Mouse (Mus musculus) hindlimb bud, embryonic 11.5 days (tissue): ENCODE data around the gene Slc6a9.

Experiments
- DNase-seq: peaks from one replicate; pipeline ENCODE4 v3.0.0-alpha.2; 2012; ENCODE audit warnings: low read depth, low spot score; ENCODE audit errors: extremely low spot score

The Slc6a9 gene

DNA sequence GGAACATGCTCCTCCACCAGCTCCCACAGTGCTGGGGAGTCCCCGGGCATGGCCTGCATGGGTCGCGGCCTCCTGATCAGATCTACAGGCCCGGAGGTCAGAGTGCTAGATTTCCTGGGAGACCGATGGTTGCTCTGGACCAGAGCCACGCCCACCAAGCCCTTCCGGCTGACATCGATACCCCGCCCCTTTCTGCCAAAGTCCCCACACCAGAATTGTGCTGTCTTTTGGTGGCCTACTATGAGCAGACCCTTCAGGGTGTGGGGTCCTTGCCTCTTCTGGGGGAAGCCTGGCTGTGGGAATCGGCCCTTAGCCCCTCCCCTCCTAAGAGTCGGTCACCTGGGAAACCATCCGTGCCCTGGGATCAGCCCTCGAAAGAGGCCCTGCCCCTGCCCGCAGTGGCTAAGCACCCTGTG lies 38.2 kb downstream of the Slc6a9 start, which contains the start of gene Ccdc24:
Gene Ccdc24 (minus strand): TSS at position 87 of the 416 bp plus-strand sequence.
- no peak for DNase-seq

DNA sequence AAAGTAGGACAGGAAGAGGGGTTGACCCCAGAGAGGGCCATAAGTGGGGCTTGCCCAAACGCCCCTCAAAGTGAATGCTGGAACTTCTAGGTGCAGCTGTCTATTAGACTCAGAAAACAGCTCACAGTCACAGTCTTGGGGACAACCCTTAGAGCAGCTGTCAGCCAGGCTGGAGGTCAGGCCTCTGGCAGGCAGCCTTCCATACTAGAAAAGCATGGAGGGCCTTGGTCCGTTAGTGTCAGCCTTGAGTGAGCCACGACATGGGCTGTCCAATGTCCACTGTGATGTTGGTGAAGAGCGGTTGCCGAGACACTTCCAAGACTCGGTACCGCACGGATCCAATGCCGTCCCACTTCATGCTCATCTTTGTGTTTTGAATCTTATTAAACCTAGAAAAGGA lies 39.3 kb downstream of the Slc6a9 start:
- DNase-seq, result no peak

GRCm38 (mm10) chr4:117878301-117878700 lies 44.0 kb downstream of the Slc6a9 start:
- DNase-seq, result no peak

GRCm38 (mm10) chr4:117878703-117879102 lies 44.4 kb downstream of the Slc6a9 start:
- DNase-seq, result no peak

- no peak for DNase-seq
These were observed 48.7 kb downstream of the Slc6a9 start, which contains the start of gene B4galt2 for GRCm38 (mm10) chr4:117882701-117883691. TSS of gene B4galt2 (minus strand) at chr4:117883487.

- DNase-seq, result no peak
These were observed 49.8 kb downstream of the Slc6a9 start for GRCm38 (mm10) chr4:117884146-117884545.

DNA sequence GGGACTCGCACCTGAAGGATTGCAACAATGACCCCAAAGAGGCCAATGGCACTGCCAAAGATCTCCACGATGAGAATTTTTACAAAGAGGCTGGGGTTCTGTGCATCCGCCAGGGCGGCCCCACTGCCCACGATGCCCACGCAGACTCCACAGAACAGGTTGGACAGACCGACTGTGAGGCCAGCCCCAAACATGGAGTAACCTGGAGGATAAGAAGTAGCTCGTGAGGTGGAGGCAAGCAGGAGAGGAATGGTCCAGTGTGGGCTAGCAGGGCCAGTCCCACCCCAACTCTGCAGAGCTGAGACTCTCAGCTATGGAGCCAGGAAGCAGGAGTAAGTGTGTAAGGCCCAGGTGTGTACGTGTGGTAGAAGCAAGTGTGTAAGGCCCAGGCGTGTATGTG lies 50.8 kb downstream of the Slc6a9 start:
- no peak for DNase-seq

DNA sequence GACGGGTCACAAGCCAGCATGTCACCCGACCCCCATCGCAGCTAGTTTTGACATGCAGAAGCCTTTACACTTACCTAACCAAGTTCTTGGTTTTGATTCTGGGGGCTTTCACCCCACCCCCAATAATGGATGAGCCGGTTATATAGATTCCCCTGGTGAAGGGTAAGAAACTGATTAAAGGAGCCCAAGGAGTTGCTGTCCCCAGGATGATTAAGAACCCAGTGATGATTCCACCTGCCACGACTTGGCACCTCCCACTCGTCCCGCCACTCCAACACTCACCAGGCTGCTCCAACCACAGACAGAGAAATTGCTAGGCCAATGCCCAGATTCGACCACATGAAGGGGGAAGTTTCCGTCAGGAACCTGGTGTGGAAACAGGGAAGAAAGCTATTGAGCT lies 51.7 kb downstream of the Slc6a9 start:
- no peak for DNase-seq

- no peak for DNase-seq
These were observed 52.3 kb downstream of the Slc6a9 start for GRCm38 (mm10) chr4:117886644-117887043.

- DNase-seq, result peak; percentile 53
These were observed 52.8 kb downstream of the Slc6a9 start, which contains the start of gene Atp6v0b for GRCm38 (mm10) chr4:117887133-117887532. TSS of gene Atp6v0b (minus strand) at chr4:117887333.

- no peak for DNase-seq
These were observed 53.6 kb downstream of the Slc6a9 start for GRCm38 (mm10) chr4:117887920-117888319.

- DNase-seq, result no peak
These were observed 55.2 kb downstream of the Slc6a9 start for GRCm38 (mm10) chr4:117889471-117889870.

GRCm38 (mm10) chr4:117890031-117890430 lies 55.7 kb downstream of the Slc6a9 start:
- DNase-seq, result no peak

GRCm38 (mm10) chr4:117890750-117891149 lies 56.4 kb downstream of the Slc6a9 start:
- no peak for DNase-seq

- DNase-seq, result peak; percentile 88
These were observed 57.4 kb downstream of the Slc6a9 start, which contains the start of gene Dph2 for GRCm38 (mm10) chr4:117891738-117892161. TSS of gene Dph2 (minus strand) at chr4:117892032.

DNA sequence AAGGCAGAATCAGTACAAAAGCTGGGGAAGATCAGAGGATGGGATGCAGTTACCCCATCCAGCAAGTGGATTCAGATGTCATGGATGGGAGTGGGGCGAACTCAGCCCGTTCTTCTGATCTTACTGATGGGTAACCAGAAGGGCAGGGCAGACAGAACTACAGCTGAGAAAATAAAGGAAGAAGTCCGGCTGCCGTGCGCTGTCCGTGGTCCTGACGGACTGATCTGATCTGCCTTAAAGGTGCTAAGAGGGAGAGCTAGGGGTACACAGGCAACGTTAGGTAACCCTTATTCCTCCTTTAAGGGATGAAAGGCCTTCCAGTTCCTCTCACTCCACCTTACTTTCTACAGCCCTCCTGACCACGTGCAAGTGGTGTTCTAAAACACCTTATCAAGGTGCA lies 59.1 kb downstream of the Slc6a9 start:
- DNase-seq, result no peak

GRCm38 (mm10) chr4:117894601-117895000 lies 60.3 kb downstream of the Slc6a9 start:
- no peak for DNase-seq

- DNase-seq, result no peak
These were observed 61.0 kb downstream of the Slc6a9 start for GRCm38 (mm10) chr4:117895339-117895738.

DNA sequence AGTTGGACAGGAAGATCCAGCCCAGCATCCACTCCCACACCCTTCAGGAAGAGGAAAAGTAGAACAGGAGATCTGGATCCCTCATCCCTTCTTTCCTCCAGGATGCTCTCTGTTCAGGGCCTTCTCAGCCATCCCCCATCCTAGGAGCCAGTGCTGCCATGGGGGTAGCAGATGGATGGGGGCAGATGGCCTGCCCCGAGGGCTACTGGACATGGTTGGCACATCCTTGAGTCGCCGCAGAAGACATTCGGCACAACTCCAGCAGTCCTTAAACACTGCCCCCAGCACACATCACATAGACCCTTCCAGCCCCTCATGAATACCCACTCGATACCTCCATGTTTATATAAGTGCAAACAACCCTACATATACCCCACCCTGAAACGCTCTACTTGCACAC lies 61.7 kb downstream of the Slc6a9 start:
- no peak for DNase-seq

- DNase-seq, result no peak
These were observed 63.8 kb downstream of the Slc6a9 start for GRCm38 (mm10) chr4:117898111-117898510.

DNA sequence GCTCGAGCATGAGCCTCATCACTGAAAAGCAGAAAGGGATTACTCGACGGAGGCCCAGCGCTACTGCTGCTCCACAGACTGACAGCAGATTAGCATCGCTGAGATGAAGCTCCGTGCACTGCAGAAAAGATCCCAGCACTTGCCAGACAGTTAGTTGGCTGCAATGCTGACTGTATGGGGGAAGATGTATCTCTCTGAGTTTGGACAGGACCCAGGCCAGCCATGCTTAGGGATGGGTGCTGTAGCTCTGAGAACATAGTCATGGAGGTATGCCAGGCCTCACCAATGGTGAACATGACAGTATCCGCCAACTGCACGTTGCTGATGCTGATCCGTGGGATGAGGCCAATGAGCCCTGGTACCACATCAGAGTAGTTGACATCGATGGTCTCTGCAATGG lies 69.8 kb downstream of the Slc6a9 start:
- no peak for DNase-seq

- DNase-seq, result no peak
These were observed 70.5 kb downstream of the Slc6a9 start for GRCm38 (mm10) chr4:117904761-117905160.
